Mouse (Mus musculus) cortical plate, adult 2 months (tissue): ENCODE measurements around the gene Cdk11b.

ENCODE experiments used
- CTCF ChIP-seq: fragments of 200-500 bp; IDR thresholded peaks from 2 replicates; pipeline ENCODE4 v1.5.1; 2011; ENCODE audit warnings: mild to moderate bottlenecking, control low read depth, low read length; ENCODE audit not compliant: insufficient read depth; ENCODE audit errors: extremely low read depth
- POLR2A ChIP-seq: fragments of 200-500 bp; IDR thresholded peaks from 2 replicates; pipeline ENCODE4 v1.6.1; 2011; ENCODE audit warnings: mild to moderate bottlenecking, low read length, control low read depth; ENCODE audit not compliant: insufficient read depth; ENCODE audit errors: extremely low read depth

- no peak for TF ChIP-seq CTCF
- TF ChIP-seq POLR2A: no peak
Measured at GRCm38 (mm10) chr4:155601997-155602456, 22.6 kb upstream of the Cdk11b start.
